9 mouse cellular contexts compared by ENCODE assay signal in genomic region chr2:3958065-3958641, GRCm38 (mm10). TPM values are rescaled to one million over a fixed set of nuclear protein-coding genes. Genes with fewer than 3 reads are reported as not detected.
DNase-seq lines count a peak whose midpoint lies in the region; ATAC-seq and TF ChIP-seq lines count a peak whose summit lies in the region.
"Had no signal": no experiment of that assay in that cellular context is flagged by ENCODE, and none has a peak within 500 bp of the region (broad histone marks: within the 10 kb centered on the region; RNA-seq: fewer than 3 reads in every experiment).

No protein-coding gene starts in this region.

- peak overlapping the region; percentile 40 for H3K4me2 ChIP-seq in forebrain, embryonic 13.5 days
- peak overlapping the region; percentile 37; the same call in 1 of the 2 replicates for H3K4me2 ChIP-seq in intestine, embryonic 16.5 days (ENCODE audit: low read depth, low read length)
- H3K4me2 ChIP-seq in neural tube, embryonic 14.5 days (ENCODE audit: low read depth, low read length), result no peak overlapping the region

- peak; percentile 75 for ATAC-seq in forebrain, embryonic 13.5 days
- peak; percentile 75 for ATAC-seq in intestine, embryonic 16.5 days
- peak; percentile 58 for ATAC-seq in neural tube, embryonic 14.5 days (ENCODE audit: low read depth)

- H3K9me3 ChIP-seq in ES-E14 (ENCODE audit: control insufficient read depth, insufficient read depth, low read depth, low read length), result no peaks in the 10 kb centered on the region; the same call in 1 of the 2 replicates
- no peaks in the 10 kb centered on the region; the same call in 1 of the 2 replicates for H3K9me3 ChIP-seq in forebrain, embryonic 13.5 days (replicated peaks)
- H3K9me3 ChIP-seq in intestine, embryonic 16.5 days (ENCODE audit: control insufficient read depth, low read length), result no peaks in the 10 kb centered on the region
- H3K9me3 ChIP-seq in neural tube, embryonic 14.5 days (ENCODE audit: control insufficient read depth, low read length), result no peaks in the 10 kb centered on the region

- DNase-seq in cerebellum, postnatal 36 days, result peak; percentile 6 to 10
- DNase-seq in cerebellum, adult 18-20 months, result no peak
- peak; percentile 22 for DNase-seq in ES-E14 (ENCODE audit: low read depth, low spot score)
- DNase-seq in left cerebral cortex, adult 8-10 months (ENCODE audit: low spot score in 2 of 2), result peak; percentile 26 to 82
- DNase-seq in adipocyte (ENCODE audit: low spot score), result no peak

- peak overlapping the region in 1 of 2 experiments; percentile 13; a peak in 2 of 4 replicates for H3K4me3 ChIP-seq in ES-E14 (ENCODE audit: insufficient read depth in 1 of 2, low read depth in 1 of 2, low read length in 2 of 2, poor library complexity in 1 of 2, severe bottlenecking in 1 of 2)
- H3K4me3 ChIP-seq in forebrain, embryonic 13.5 days, result no peak overlapping the region
- no peak overlapping the region for H3K4me3 ChIP-seq in intestine, embryonic 16.5 days (ENCODE audit: low read length)
- H3K4me3 ChIP-seq in neural tube, embryonic 14.5 days (ENCODE audit: low read depth, low read length), result no peak overlapping the region
- H3K4me3 ChIP-seq: erythroblast, embryonic 14.5 days had no signal

- no peak overlapping the region for H3K27ac ChIP-seq in ES-E14 (ENCODE audit: insufficient read depth, low read depth, low read length, poor library complexity, severe bottlenecking)
- peak overlapping the region; percentile 57 for H3K27ac ChIP-seq in forebrain, embryonic 13.5 days
- H3K27ac ChIP-seq in intestine, embryonic 16.5 days (ENCODE audit: low read length), result no peak overlapping the region
- H3K27ac ChIP-seq in neural tube, embryonic 14.5 days (ENCODE audit: low read depth, low read length), result no peak overlapping the region

- H3K4me1 ChIP-seq in ES-E14 (ENCODE audit: control insufficient read depth in 2 of 2, insufficient read depth in 2 of 2, low read length in 2 of 2, poor library complexity in 1 of 2), result no peaks in the 10 kb centered on the region
- H3K4me1 ChIP-seq in forebrain, embryonic 13.5 days, result peaks cover 4% of the 10 kb centered on the region
- H3K4me1 ChIP-seq in intestine, embryonic 16.5 days (ENCODE audit: control insufficient read depth, insufficient read depth, low read length), result no peaks in the 10 kb centered on the region
- no peaks in the 10 kb centered on the region for H3K4me1 ChIP-seq in neural tube, embryonic 14.5 days (ENCODE audit: control insufficient read depth, insufficient read depth, low read length)

- H3K9ac ChIP-seq in ES-E14 (ENCODE audit: insufficient read depth, low read depth, low read length, poor library complexity, severe bottlenecking), result peak overlapping the region; percentile 30; the same call in 1 of the 2 replicates
- H3K9ac ChIP-seq in forebrain, embryonic 13.5 days, result no peak overlapping the region; the same call in 1 of the 2 replicates
- H3K9ac ChIP-seq in intestine, embryonic 16.5 days (ENCODE audit: low read depth, low read length), result no peak overlapping the region
- no peak overlapping the region for H3K9ac ChIP-seq in neural tube, embryonic 14.5 days (replicated peaks; ENCODE audit: low read depth, low read length)

- H3K36me3 ChIP-seq in ES-E14 (ENCODE audit: control insufficient read depth, insufficient read depth, low read length, poor library complexity, severe bottlenecking), result no peaks in the 10 kb centered on the region
- no peaks in the 10 kb centered on the region for H3K36me3 ChIP-seq in forebrain, embryonic 13.5 days (ENCODE audit: poor library complexity, severe bottlenecking)
- no peaks in the 10 kb centered on the region for H3K36me3 ChIP-seq in intestine, embryonic 16.5 days (ENCODE audit: control insufficient read depth, insufficient read depth, low read length)
- H3K36me3 ChIP-seq in neural tube, embryonic 14.5 days (ENCODE audit: control insufficient read depth, insufficient read depth, low read length), result no peaks in the 10 kb centered on the region

- WGBS in forebrain, embryonic 13.5 days, result 30% methylated on average over 12 of the region's 12 CpGs
- 19% methylated on average over 12 of the region's 12 CpGs for WGBS in intestine, embryonic 16.5 days
- 27% methylated on average over 12 of the region's 12 CpGs for WGBS in neural tube, embryonic 14.5 days

- no peaks in the 10 kb centered on the region for H3K27me3 ChIP-seq in forebrain, embryonic 13.5 days
- H3K27me3 ChIP-seq in intestine, embryonic 16.5 days (replicated peaks; ENCODE audit: control insufficient read depth, insufficient read depth, low read length), result no peaks in the 10 kb centered on the region
- no peaks in the 10 kb centered on the region for H3K27me3 ChIP-seq in neural tube, embryonic 14.5 days (ENCODE audit: control insufficient read depth, insufficient read depth, low read length)

- in situ Hi-C loops in ES-E14 (cut with MboI; ENCODE audit: low sequenced_read_pairs in 2 of 2, unreplicated experiment in 2 of 2), result no loop called here

TF ChIP-seq in ES-E14, 5 proteins besides CTCF, POLR2A, EP300 and RAD21:
- TF ChIP-seq CHD2 (IDR thresholded peaks at IDR 0.05; ENCODE audit: low read depth, low read length) (no peak), ZNF384 (IDR thresholded peaks at IDR 0.05; ENCODE audit: low read depth, low read length) (no peak), MAFK (IDR thresholded peaks at IDR 0.05; ENCODE audit: insufficient read depth, low read depth, low read length) (no peak), ZC3H11A (IDR thresholded peaks at IDR 0.05; ENCODE audit: borderline replicate concordance, low read depth, low read length) (no peak), HCFC1 (IDR thresholded peaks at IDR 0.05; ENCODE audit: borderline replicate concordance, insufficient read depth, low read length) (no peak)

RNA-seq across cellular contexts. Expression of gene Frmd4a, which starts 59.4 kb away (rescaled TPM):
- 8.0 and 9.3 TPM in 2 replicates for total RNA-seq in ES-E14 (2012; rRNA removed)
- polyA plus RNA-seq in forebrain, embryonic 13.5 days (2015; fragmentation: Nextera tagmentation; extraction: Ambion mirVana), result 39.5 and 42.6 TPM in 2 replicates
- polyA plus RNA-seq in intestine, embryonic 16.5 days (2015; fragmentation: Nextera tagmentation; extraction: Ambion mirVana), result 13.4 and 13.7 TPM in 2 replicates
- 10 to 100 TPM; 49.9 to 53.7 (median 53.6) TPM for total RNA-seq in left cerebral cortex, adult 8-10 months (2022)
- polyA plus RNA-seq in neural tube, embryonic 14.5 days (2014; fragmentation: Nextera tagmentation; extraction: Ambion mirVana), result 63.0 and 67.4 TPM in 2 replicates

Comparison
In these comparisons a context has a peak if more than half of its experiments do, and no peak if none do; other contexts are left out.
1. DNase-seq: peak in cerebellum, postnatal 36 days (2 of 2), ES-E14 (single experiment) and left cerebral cortex, adult 8-10 months (2 of 2); none in cerebellum, adult 18-20 months (0 of 2) and adipocyte (single experiment).
2. Peak in every context shown above with its lines, with median percentiles within 50 percentile points of each other: ATAC-seq.